In genomic region chr2:35107984-35108635, GRCm38 (mm10) we compare ENCODE assay signal across 7 mouse cellular contexts. TPM values are rescaled to one million over a fixed set of nuclear protein-coding genes. Genes with fewer than 3 reads are reported as not detected.
DNase-seq lines count a peak whose midpoint lies in the region; ATAC-seq lines count a peak whose summit lies in the region.

No protein-coding gene starts in this region.

- H3K9ac ChIP-seq in hindbrain, embryonic 12.5 days: no peak overlapping the region

- no peak overlapping the region for H3K4me2 ChIP-seq in hindbrain, embryonic 12.5 days (replicated peaks)

- WGBS in hindbrain, embryonic 10.5 days: 55% methylated on average over 5 of the region's 5 CpGs
- 54% methylated on average over 5 of the region's 5 CpGs for WGBS in hindbrain, embryonic 12.5 days

- no peak overlapping the region for H3K27ac ChIP-seq in hindbrain, embryonic 10.5 days
- no peak overlapping the region for H3K27ac ChIP-seq in hindbrain, embryonic 12.5 days

- no peak for ATAC-seq in hindbrain, embryonic 12.5 days (ENCODE audit: low FRiP score)
- ATAC-seq in megakaryocyte, adult 5-6 weeks (ENCODE audit: poor library complexity, severe bottlenecking): peak; percentile 34

- H3K36me3 ChIP-seq in hindbrain, embryonic 10.5 days: no peaks in the 10 kb centered on the region
- H3K36me3 ChIP-seq in hindbrain, embryonic 12.5 days: no peaks in the 10 kb centered on the region

- no peaks in the 10 kb centered on the region for H3K27me3 ChIP-seq in hindbrain, embryonic 10.5 days (ENCODE audit: insufficient read depth, poor library complexity, severe bottlenecking)
- H3K27me3 ChIP-seq in hindbrain, embryonic 12.5 days: no peaks in the 10 kb centered on the region

- no peak overlapping the region for H3K4me3 ChIP-seq in hindbrain, embryonic 10.5 days
- no peak overlapping the region for H3K4me3 ChIP-seq in hindbrain, embryonic 12.5 days

- DNase-seq in hindbrain, embryonic 10.5 days (ENCODE audit: low spot score): peak; percentile 7
- DNase-seq in 416B (ENCODE audit: low read depth) (peak; percentile 89), ES-CJ7 (ENCODE audit: low read depth, low spot score) (peak; percentile 76)
- DNase-seq in fat pad, adult 2 months (ENCODE audit: extremely low read depth, low read depth, low spot score): peak; percentile 76
- no peak for DNase-seq in urinary bladder, adult 18-20 months (ENCODE audit: low spot score in 2 of 2)

- no peaks in the 10 kb centered on the region for H3K9me3 ChIP-seq in hindbrain, embryonic 10.5 days
- H3K9me3 ChIP-seq in hindbrain, embryonic 12.5 days (replicated peaks): no peaks in the 10 kb centered on the region

- peaks cover 13% of the 10 kb centered on the region for H3K4me1 ChIP-seq in hindbrain, embryonic 10.5 days (replicated peaks)
- peaks cover 4% of the 10 kb centered on the region; the same call in 1 of the 2 replicates for H3K4me1 ChIP-seq in hindbrain, embryonic 12.5 days

RNA-seq across cellular contexts. Expression of gene Cntrl, which starts 1.2 kb away (rescaled TPM):
- polyA plus RNA-seq in hindbrain, embryonic 10.5 days (2016; fragmentation: Nextera tagmentation; extraction: Ambion mirVana): 21.1 and 28.7 TPM in 2 replicates
- 21.3 and 22.7 TPM in 2 replicates for polyA plus RNA-seq in hindbrain, embryonic 12.5 days (2016; fragmentation: Nextera tagmentation; extraction: Ambion mirVana)
- total RNA-seq in megakaryocyte, adult 5-6 weeks (2015): 101 and 115 TPM in 2 replicates
- 131 and 137 TPM in 2 replicates for total RNA-seq in megakaryocyte, adult 5-6 weeks (2017)

RNA-seq across cellular contexts. Expression of gene AI182371, which starts 6.8 kb away (rescaled TPM):
- polyA plus RNA-seq in hindbrain, embryonic 10.5 days (2016; fragmentation: Nextera tagmentation; extraction: Ambion mirVana): 0.12 TPM in 1 of 2 replicates, not detected in the other
- 0.31 and 0.36 TPM in 2 replicates for polyA plus RNA-seq in hindbrain, embryonic 12.5 days (2016; fragmentation: Nextera tagmentation; extraction: Ambion mirVana)
- total RNA-seq in megakaryocyte, adult 5-6 weeks (2015): 1.3 and 1.4 TPM in 2 replicates
- total RNA-seq in megakaryocyte, adult 5-6 weeks (2017): 1.4 and 1.7 TPM in 2 replicates

RNA-seq across cellular contexts. Expression of gene Hc, which starts 46.9 kb away (rescaled TPM):
- polyA plus RNA-seq in hindbrain, embryonic 10.5 days (2016; fragmentation: Nextera tagmentation; extraction: Ambion mirVana): 0.44 TPM in 1 of 2 replicates, not detected in the other
- polyA plus RNA-seq in hindbrain, embryonic 12.5 days (2016; fragmentation: Nextera tagmentation; extraction: Ambion mirVana): 0.14 TPM in 1 of 2 replicates, not detected in the other
- total RNA-seq in megakaryocyte, adult 5-6 weeks (2015): 2.1 TPM in 1 of 2 replicates, not detected in the other
- total RNA-seq in megakaryocyte, adult 5-6 weeks (2017): not detected in 2 replicates

Comparison
In these comparisons a context has a peak if more than half of its experiments do, and no peak if none do; other contexts are left out.
1. DNase-seq: peak in hindbrain, embryonic 10.5 days (single experiment), 416B (single experiment), ES-CJ7 (single experiment) and fat pad, adult 2 months (single experiment); none in urinary bladder, adult 18-20 months (0 of 2).